Comparison of ENCODE assay signal across 7 mouse cellular contexts in genomic region chr3:146327537-146328255, GRCm38 (mm10).
DNase-seq lines count a peak whose midpoint lies in the region; ATAC-seq lines count a peak whose summit lies in the region.

No protein-coding gene starts in this region.

- peak; percentile 83 for DNase-seq in adipocyte (ENCODE audit: low spot score)
- DNase-seq in cerebellum, postnatal 36 days = peak; percentile 41 to 65
- peak; percentile 79 to 86 for DNase-seq in frontal cortex, postnatal 36 days (ENCODE audit: low spot score in 2 of 2)
- peak; percentile 70 to 83 for DNase-seq in left cerebral cortex, adult 9 months (ENCODE audit: low spot score in 2 of 2)
- peak; percentile 83 for DNase-seq in right cerebral cortex, adult 2 months (ENCODE audit: low spot score in 2 of 2)

- no peaks in the 10 kb centered on the region for H3K36me3 ChIP-seq in megakaryocyte, embryonic 14.5 days (replicated peaks; ENCODE audit: low read length)

- H3K27me3 ChIP-seq in megakaryocyte, embryonic 14.5 days (replicated peaks) = peaks cover 21% of the 10 kb centered on the region

- peak; percentile 93 for ATAC-seq in inflammation-experienced regulatory T-cells, adult 6 months

- H3K4me1 ChIP-seq in megakaryocyte, embryonic 14.5 days = peaks cover 42% of the 10 kb centered on the region

- H3K4me3 ChIP-seq in megakaryocyte, embryonic 14.5 days (replicated peaks) = peak overlapping the region; percentile 87

- H3K9me3 ChIP-seq in megakaryocyte, embryonic 14.5 days = no peaks in the 10 kb centered on the region

Comparison
In these comparisons a context has a peak if more than half of its experiments do, and no peak if none do; other contexts are left out.
1. Peak in every context shown above with its lines: DNase-seq, ATAC-seq and H3K4me3 ChIP-seq.